Mouse (Mus musculus) liver (tissue): ENCODE data around the gene Chit1.
A peak's percentile ranks its signal among the peaks of the same experiment; 100 is the strongest.

Source experiments
- DNase-seq: peaks from one replicate; pipeline ENCODE4 v3.0.0-alpha.2; 2020; ENCODE audit warnings: mixed read lengths

Chit1 gene

DNA sequence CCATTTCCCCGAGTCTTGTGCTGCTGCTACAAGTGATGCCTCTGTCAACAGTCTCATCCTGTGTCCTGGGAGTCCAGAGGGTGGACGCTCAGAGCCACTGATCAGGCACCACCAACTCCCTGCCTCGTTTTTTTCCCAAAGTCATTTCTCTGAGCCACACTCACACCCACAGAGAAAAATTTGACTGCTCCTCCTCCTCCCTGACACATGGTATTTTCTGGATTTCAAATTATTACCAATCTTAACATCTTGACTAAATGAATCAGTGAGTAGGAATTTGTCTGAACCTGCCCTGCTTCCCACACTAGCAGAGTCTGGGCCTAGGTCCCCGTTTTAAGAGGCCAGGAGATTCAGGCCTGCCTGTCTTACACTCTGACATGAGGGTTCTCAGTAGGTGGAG, 81.0 kb downstream of the Chit1 start:
- no peak for DNase-seq

DNA sequence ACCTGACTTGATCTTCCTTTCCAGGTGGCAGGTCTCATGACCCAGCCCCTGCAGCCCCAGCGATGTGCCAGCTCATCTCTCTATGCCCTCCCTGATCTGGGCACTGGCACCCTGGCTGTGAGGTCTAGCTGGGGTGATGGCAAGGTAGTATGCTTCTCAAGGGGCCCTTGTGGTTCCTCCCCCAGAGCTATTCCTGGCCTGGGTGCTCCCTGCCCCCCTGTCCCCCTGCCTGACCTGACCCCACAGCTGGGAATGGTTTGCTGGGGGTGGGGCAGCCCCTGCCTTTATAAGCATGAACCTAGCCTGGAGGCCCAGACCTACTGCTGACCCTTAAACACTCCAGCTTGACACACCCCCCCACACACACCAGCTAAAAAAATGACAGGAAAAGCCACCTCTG, 82.1 kb downstream of the Chit1 start, which contains the start of gene Mybph:
Gene Mybph, plus strand, starts transcription at position 323 of the 400 bp plus-strand sequence.
- no peak for DNase-seq

DNA sequence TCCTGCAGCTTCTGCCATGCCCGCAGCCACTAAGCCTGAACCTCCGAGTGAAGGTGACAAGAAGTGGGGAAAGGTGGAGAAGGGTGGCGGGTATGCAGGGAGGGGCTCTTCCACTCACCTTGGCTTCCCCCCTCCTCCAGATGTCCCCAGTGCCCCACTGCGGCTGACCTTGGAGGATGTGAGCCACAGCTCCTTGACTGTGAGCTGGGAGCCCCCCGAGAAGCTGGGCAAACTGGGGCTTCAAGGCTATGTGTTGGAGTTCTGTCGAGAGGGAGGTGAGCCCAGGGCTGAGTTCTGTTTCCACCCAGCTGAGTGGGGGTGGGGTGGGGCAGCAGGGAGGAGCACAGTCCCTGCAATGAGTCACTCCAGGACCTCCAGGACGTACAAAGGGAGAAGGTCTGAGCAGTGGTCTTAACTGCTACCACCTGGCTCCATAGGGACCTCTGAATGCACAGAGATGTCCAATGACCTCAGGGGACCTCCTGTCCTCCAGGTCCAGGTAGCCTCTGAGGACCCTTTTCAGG, 82.7 kb downstream of the Chit1 start:
- DNase-seq: no peak

DNA sequence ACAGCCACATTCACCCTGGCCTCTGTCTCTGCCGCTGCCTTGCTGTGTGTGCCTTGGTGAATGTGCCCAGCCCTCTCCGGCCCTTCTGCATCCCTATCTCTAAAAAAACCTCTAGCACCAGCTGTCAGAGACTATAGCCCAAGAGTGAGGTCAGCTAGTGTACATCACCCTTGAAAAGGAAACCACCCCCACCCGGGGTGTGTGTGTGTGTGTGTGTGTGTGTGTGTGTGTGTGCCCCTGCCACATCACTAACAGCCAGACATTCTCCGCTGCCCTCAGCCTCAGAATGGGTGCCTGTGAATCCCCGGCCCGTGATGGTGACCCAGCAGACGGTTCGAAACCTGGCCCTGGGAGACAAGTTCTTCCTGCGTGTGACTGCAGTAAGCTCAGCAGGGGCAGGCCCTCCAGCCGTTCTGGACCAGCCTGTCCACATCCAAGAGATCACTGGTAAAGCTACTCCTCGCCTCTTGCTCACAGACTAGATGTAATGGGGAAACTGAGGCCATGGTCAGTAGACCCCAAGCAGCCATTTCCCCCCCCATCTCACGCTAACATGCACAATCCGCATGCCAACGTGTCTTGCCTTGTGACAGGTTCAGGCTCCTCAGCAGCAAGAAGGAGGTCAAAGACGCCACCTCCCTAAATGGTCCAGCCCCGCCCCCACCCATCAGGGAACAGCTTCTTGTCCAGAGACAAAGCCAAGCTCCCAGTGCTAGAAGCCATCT, 83.4 kb downstream of the Chit1 start:
- DNase-seq: no peak

DNA sequence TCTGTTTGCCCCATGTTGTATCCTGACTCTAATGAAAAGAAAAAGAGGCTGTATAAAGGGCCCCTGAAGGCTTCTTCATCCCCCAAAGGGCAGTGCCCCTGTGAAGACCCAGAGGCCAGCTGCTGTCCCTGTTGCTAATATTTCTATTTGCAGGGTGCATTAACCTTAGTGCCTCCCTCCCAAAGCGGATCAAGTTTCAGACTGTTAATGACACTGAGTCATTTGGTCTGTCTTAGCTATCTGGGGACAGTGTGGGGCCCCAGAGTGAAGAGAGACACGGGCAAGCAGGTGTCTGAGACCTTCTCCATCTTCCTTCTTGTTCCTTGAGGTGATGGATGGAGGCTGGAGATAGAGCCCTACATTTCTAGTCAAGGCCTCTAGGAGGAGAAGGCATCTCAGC, 84.1 kb downstream of the Chit1 start:
- DNase-seq: no peak

DNA sequence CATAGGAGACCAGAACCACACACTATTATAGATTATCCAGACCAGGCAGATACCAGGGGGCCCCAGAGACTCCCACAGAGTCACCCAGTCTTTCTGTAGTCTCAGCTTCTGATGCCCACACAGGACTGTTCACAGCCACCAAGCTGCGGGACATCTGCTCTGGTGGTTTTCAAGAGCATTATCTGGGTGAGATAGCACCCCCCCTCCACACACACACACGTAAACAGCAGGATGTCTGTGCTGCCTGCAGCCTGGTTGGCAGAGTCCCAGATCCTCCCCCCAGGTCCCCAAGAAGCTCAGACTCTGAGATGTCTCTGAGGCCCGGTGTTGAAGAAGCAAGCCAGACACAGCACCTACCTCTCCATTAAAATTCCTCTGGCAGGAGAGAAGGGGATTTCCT, 84.5 kb downstream of the Chit1 start:
- peak; percentile 28 for DNase-seq

DNA sequence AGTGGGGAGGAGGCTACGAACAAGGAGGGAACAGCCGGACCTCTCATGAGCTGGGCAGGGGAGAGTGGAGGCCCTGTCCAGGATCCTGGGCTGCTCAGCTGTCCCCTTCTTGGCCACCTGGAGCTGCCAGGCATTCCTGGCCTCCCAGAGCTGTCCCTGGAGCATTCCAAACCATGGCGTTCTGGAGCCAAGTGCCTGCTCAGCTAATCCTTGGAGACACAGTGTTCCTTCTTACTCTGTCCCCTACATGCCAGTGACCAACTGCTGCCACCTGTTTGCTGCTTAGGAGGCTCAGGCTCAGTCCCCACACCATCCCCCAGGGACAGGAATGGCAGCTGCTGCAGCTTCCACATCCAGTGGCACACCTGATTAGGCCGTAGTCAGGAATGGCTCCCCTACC, 84.9 kb downstream of the Chit1 start:
- DNase-seq: no peak

DNA sequence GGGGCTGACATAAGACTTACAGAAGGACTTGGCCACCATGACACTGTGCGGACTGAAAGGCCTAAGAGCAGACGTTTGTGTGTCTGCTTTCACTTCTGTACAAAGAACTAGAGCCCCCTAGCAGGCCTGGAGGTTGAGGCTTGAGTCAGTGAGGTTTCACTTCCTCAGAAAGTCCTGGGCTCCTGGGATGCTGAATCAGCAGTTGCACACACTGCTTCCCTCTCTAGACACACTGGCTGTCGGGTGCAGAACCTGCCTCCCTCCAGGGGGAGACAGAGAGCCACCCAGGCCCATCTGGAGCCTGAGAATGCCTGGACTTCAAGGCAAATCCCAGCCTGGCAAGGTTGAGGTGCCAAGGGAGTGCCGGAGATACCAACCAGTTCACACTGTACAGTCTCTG, 85.3 kb downstream of the Chit1 start:
- DNase-seq: peak; percentile 70

DNA sequence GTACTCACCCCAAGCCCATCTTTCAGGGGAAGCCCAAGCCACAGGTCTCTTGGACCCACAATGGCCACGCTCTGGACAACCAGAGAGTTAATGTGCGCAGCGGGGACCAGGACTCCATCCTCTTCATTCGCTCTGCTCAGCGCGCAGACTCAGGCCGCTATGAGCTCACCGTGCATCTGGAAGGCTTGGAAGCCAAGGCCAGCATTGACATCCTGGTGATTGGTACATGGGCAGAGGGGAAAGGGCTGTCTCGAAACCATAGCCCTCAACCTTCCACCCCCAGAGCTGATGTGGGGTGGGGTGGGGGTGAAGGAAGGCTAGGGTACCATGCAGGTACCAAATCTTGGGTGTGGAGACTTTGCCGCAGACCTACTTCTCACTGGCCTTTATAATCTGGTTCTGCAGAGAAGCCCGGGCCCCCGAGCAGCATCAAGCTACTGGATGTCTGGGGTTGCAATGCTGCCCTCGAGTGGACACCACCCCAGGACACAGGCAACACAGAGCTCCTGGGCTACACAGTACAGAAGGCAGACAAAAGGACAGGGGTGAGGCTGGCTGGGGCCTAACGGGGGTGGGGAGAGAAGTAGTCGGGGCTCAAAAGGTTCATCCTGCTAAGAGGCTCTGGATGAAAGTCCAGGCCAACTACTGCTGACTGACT, 86.4 kb downstream of the Chit1 start:
- DNase-seq: no peak

DNA sequence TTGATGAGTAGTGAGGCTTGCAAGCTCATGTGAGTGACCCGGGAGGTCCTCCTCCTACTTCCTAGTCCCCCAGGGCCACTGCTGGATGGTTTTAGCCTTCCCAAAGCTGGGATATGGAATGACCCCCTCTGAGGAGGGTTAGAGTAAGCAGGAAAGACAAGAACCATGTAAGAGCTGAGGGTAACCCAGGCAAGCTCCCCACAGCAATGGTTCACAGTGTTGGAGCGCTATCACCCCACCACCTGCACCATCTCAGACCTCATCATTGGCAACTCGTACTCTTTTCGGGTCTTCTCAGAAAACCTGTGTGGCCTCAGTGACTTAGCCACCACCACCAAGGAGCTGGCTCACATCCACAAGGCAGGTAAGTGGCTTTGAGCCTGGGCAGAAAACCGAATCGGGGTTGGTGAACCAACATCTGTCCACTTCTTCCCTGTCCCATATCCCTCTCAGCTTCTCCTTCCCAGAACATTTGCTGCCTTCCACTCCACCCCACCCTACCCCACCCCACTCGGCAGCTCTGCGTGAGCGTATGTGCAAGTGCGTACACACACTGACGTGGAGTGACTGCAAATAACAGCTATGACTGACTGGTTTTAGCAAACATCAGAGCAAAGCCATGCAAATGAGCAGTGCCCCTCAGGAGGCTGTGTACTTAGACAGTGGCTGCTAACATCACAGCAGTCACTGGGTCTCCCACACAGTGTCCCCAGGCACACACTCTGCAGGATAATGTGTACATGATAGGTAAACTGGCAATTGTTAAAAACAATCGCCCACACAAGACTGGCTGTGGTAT, 87.4 kb downstream of the Chit1 start:
- DNase-seq: no peak

DNA sequence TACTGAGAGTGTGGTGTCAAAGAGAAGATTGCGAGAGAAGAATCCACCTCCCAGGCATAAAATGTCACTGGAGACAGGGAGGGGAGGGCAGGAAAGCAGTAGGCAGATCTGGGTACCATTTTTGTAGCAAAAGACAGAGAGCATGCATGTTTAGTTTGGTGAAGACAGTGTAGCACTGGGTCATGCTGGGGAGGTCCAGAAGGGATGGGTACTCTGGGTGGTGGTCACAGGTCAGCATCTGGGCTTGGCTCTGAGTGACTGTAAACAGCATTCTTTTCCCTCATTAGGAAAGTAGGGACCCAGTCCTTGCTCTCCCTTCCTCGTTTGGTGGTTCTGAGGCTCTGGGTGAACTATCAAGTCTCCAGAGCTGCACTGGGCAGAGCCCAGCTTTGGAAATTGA, 89.4 kb downstream of the Chit1 start:
- no peak for DNase-seq
